Mouse (Mus musculus) kidney, adult 2 months (tissue): ENCODE data around the gene Jade1. TPM values are rescaled to one million over a fixed set of nuclear protein-coding genes. Genes with fewer than 3 reads are reported as not detected.

Experiments used
- DNase-seq: peaks from one replicate; pipeline ENCODE4 v3.0.0; 2021
- H3K27ac ChIP-seq: fragments of 200-500 bp; 2 replicates; pipeline ENCODE4 v1.5.1; 2012; ENCODE audit warnings: low read depth, low read length, control low read depth, inconsistent platforms; ENCODE audit not compliant: insufficient read depth
- H3K27me3 ChIP-seq: fragments of 200-500 bp; replicated peaks from 2 replicates; pipeline ENCODE4 v1.6.1; 2012; ENCODE audit warnings: mild to moderate bottlenecking, moderate library complexity, low read length, inconsistent platforms; ENCODE audit not compliant: control insufficient read depth, insufficient read depth
- H3K36me3 ChIP-seq: fragments of 200-500 bp; 2 replicates; pipeline ENCODE4 v1.6.1; 2012; ENCODE audit warnings: mild to moderate bottlenecking, moderate library complexity, low read length, inconsistent platforms; ENCODE audit not compliant: control insufficient read depth, insufficient read depth
- H3K4me1 ChIP-seq: fragments of 200-500 bp; 2 replicates; pipeline ENCODE4 v1.6.1; 2011; ENCODE audit warnings: low read length; ENCODE audit not compliant: control insufficient read depth, insufficient read depth
- H3K4me3 ChIP-seq: fragments of 200-500 bp; 2 replicates; pipeline ENCODE4 v1.5.1; 2011; ENCODE audit warnings: mild to moderate bottlenecking, low read depth, low read length, control low read depth; ENCODE audit not compliant: insufficient read depth
- CTCF ChIP-seq: fragments of 200-500 bp; conservative IDR thresholded peaks from 2 replicates; pipeline ENCODE4 v1.5.1; 2011; ENCODE audit warnings: low read depth, mild to moderate bottlenecking, control low read depth, low read length, moderate library complexity, mixed read lengths; ENCODE audit not compliant: insufficient read depth, insufficient read length
- POLR2A ChIP-seq: fragments of 200-500 bp; IDR thresholded peaks from one replicate; pipeline ENCODE4 v1.6.1; 2011; ENCODE audit warnings: low read depth, low read length, control low read depth
- WGBS: fragments of 180-500 bp; shearing (Covaris S2); methylation state at CpG from one replicate; pipeline ENCODE4 v1.1.7; 2018; 5-methylcytosine and 5-hydroxymethylcytosine counted together
- polyA plus RNA-seq: library from polyadenylated mRNA; depleted of rRNA; stranded (reverse); fragments of >200 nt; gene quantifications from 2 replicates; pipeline ENCODE4 v1.2.3, GENCODE M21; 2012

Jade1 gene
- polyA plus RNA-seq, 1 experiment, result 29.9 TPM

- Histone ChIP-seq H3K4me3 (no peak overlapping the region), H3K27me3 (no peaks in the 10 kb centered on the region), H3K36me3 (no peaks in the 10 kb centered on the region), H3K27ac (no peak overlapping the region), H3K4me1 (peaks cover 84% of the 10 kb centered on the region)
- 26% methylated on average over 2 of the region's 2 CpGs for WGBS
- DNase-seq, result peak; percentile 58
- TF ChIP-seq POLR2A (no peak), CTCF (no peak)
Measured at GRCm38 (mm10) chr3:41577240-41577639, 21.7 kb downstream of the Jade1 start.

- Histone ChIP-seq H3K4me1 (peaks cover 82% of the 10 kb centered on the region), H3K4me3 (no peak overlapping the region), H3K27me3 (no peaks in the 10 kb centered on the region), H3K36me3 (no peaks in the 10 kb centered on the region), H3K27ac (peak overlapping the region; percentile 94)
- WGBS, result 49% methylated on average over 4 of the region's 4 CpGs
- TF ChIP-seq POLR2A (no peak), CTCF (no peak)
- no peak for DNase-seq
Measured at GRCm38 (mm10) chr3:41579873-41580272, 24.3 kb downstream of the Jade1 start.

DNA sequence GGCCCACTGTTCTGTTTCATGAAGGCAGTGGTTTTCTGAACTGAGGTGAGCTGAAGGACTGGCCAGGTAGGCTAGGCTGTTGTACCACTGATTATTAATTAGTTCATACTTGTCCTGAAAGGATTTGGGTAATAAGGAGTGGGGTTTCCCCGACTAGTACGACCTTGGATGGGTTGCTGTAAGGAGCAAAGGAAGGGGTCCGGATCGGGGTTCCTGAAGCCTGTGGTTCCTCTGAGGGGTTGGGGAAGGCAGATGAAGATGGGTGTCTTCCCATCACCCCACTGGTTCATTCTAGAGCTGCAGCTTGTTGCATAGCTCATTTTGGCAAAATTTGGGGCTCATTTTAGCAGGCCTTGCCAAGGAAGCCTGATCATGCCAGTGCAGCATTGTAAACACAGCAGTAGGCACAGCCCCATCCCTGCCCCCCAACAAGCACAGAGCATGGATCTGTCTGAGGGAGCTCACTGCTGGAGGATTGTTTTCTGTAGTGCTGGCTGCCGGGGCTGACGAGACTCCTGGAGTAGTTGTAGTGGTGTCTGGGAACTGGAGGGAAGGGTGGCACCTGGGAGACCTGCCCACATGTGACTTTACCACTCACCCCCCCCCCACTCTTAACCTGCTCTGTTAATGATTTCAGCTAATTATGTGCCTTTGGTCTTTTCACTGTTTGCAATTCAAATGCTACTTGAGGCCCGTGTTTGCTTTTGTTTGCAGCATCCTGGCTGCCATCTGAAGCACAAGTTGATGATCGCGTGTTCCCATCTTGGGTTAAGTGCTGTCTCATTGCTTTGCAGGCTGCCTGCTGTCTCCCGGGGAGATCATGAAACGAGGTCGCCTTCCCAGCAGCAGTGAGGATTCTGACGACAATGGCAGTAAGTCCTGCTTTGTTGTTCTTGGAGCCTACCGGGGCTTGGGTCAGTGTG lies 25.1 kb downstream of the Jade1 start:
- peak overlapping the region; percentile 31; the same call in 1 of the 2 replicates for H3K4me3 ChIP-seq
- peak; percentile 78 for DNase-seq
- H3K36me3 ChIP-seq, result no peaks in the 10 kb centered on the region
- H3K4me1 ChIP-seq, result peaks cover 76% of the 10 kb centered on the region
- TF ChIP-seq CTCF (no peak), POLR2A (peak; percentile 11)
- 34% methylated on average over 14 of the region's 14 CpGs for WGBS
- peak overlapping the region; percentile 94 for H3K27ac ChIP-seq
- no peaks in the 10 kb centered on the region for H3K27me3 ChIP-seq

- Histone ChIP-seq H3K36me3 (no peaks in the 10 kb centered on the region), H3K4me1 (peaks cover 69% of the 10 kb centered on the region), H3K27me3 (no peaks in the 10 kb centered on the region), H3K4me3 (peak overlapping the region; percentile 31; the same call in 1 of the 2 replicates), H3K27ac (peak overlapping the region; percentile 94)
- 21% methylated on average over 8 of the region's 8 CpGs for WGBS
- DNase-seq, result peak; percentile 95
- no peak for TF ChIP-seq CTCF
- TF ChIP-seq POLR2A, result no peak
Measured at GRCm38 (mm10) chr3:41581436-41581835, 25.9 kb downstream of the Jade1 start.

- peaks cover 68% of the 10 kb centered on the region for H3K4me1 ChIP-seq
Measured at GRCm38 (mm10) chr3:41582256-41582655, 26.7 kb downstream of the Jade1 start.

GRCm38 (mm10) chr3:41583092-41583491 lies 27.6 kb downstream of the Jade1 start:
- no peak for DNase-seq
- Histone ChIP-seq H3K36me3 (no peaks in the 10 kb centered on the region), H3K4me1 (peaks cover 69% of the 10 kb centered on the region), H3K27me3 (no peaks in the 10 kb centered on the region), H3K4me3 (no peak overlapping the region), H3K27ac (0 out of 2 replicates have a peak overlapping the region, but pooled peaks have one; percentile 12)
- WGBS, result 89% methylated on average over 14 of the region's 14 CpGs
- TF ChIP-seq CTCF (no peak), POLR2A (no peak)

More at GRCm38 (mm10) chr3:41582256-41582655, 26.7 kb downstream of the Jade1 start:
- DNase-seq, result no peak
- no peaks in the 10 kb centered on the region for H3K27me3 ChIP-seq
- TF ChIP-seq POLR2A (no peak), CTCF (no peak)
- peak overlapping the region; percentile 94 for H3K27ac ChIP-seq
- 45% methylated on average over 7 of the region's 7 CpGs for WGBS
- no peaks in the 10 kb centered on the region for H3K36me3 ChIP-seq
- H3K4me3 ChIP-seq, result no peak overlapping the region

DNA sequence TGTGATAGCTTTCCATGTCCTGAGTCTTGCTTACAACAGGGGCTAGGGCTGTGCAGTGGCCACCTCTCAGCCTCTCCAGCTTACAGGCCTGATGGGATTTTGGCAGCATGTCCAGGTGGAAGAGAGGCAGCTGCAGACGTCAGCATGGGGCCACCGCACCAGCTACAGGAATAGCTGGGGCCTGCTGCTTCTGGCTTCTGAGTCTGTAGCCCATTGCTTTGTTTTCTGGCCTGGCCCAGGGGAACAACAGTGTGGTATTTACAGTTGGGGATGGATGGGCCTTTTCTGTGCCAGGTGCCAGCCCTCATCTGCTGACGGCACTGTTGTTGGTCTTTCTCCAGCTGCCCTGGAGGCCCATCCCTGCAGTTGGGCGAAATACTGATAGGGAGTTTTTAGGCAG lies 28.1 kb downstream of the Jade1 start:
- DNase-seq, result no peak
- no peak for TF ChIP-seq POLR2A
- TF ChIP-seq CTCF, result no peak
- Histone ChIP-seq H3K36me3 (no peaks in the 10 kb centered on the region), H3K4me3 (no peak overlapping the region), H3K27ac (0 out of 2 replicates have a peak overlapping the region, but pooled peaks have one; percentile 12), H3K4me1 (peaks cover 69% of the 10 kb centered on the region), H3K27me3 (no peaks in the 10 kb centered on the region)
- 40% methylated on average over 4 of the region's 4 CpGs for WGBS
